Mouse (Mus musculus): ENCODE data around the gene Slc35b2. TPM values are rescaled to one million over a fixed set of nuclear protein-coding genes. Genes with fewer than 3 reads are reported as not detected.

Slc35b2 gene
- 86.5 and 91.1 TPM in 2 replicates for polyA plus RNA-seq (2015; fragmentation: Nextera tagmentation; extraction: Ambion mirVana)

GRCm38 (mm10) chr17:45563655-45564530 is at the start of gene Slc35b2:
Slc35b2 (plus strand) TSS chr17:45563874.
- Histone ChIP-seq H3K27me3 (no peaks in the 10 kb centered on the region), H3K4me1 (replicated peaks) (peaks cover 42% of the 10 kb centered on the region), H3K4me2 (peak within 1 kb of the TSS; percentile 98), H3K9ac (peak within 1 kb of the TSS; percentile 93), H3K9me3 (no peaks in the 10 kb centered on the region), H3K4me3 (peak within 1 kb of the TSS; percentile 77), H3K36me3 (peaks cover 34% of the 10 kb centered on the region), H3K27ac (peak within 1 kb of the TSS; percentile 89)
- under 1% methylated on average over 57 of the region's 61 CpGs for WGBS
- ATAC-seq (ENCODE audit: low FRiP score) = peak; percentile 86

- Histone ChIP-seq H3K4me1 (replicated peaks) (peaks cover 11% of the 10 kb centered on the region; the same call in 1 of the 2 replicates), H3K9ac (no peak overlapping the region), H3K27ac (no peak overlapping the region), H3K4me3 (no peak overlapping the region), H3K4me2 (no peak overlapping the region), H3K9me3 (no peaks in the 10 kb centered on the region), H3K27me3 (no peaks in the 10 kb centered on the region), H3K36me3 (peaks cover 41% of the 10 kb centered on the region)
- 59% methylated on average over 15 of the region's 15 CpGs for WGBS
- ATAC-seq (ENCODE audit: low FRiP score) = no peak
Observed at GRCm38 (mm10) chr17:45515204-45515726, 48.4 kb upstream of the Slc35b2 start.

GRCm38 (mm10) chr17:45515806-45516205 is 47.9 kb upstream of the Slc35b2 start:
- H3K36me3 ChIP-seq = peaks cover 39% of the 10 kb centered on the region
- peaks cover 11% of the 10 kb centered on the region; the same call in 1 of the 2 replicates for H3K4me1 ChIP-seq (replicated peaks)
- WGBS = 94% methylated on average over 10 of the region's 10 CpGs
- H3K4me2 ChIP-seq = no peak overlapping the region
- no peak overlapping the region for H3K4me3 ChIP-seq
- no peaks in the 10 kb centered on the region for H3K27me3 ChIP-seq
- no peak for ATAC-seq (ENCODE audit: low FRiP score)
- no peak overlapping the region for H3K9ac ChIP-seq
- no peak overlapping the region for H3K27ac ChIP-seq
- H3K9me3 ChIP-seq = no peaks in the 10 kb centered on the region

- peaks cover 11% of the 10 kb centered on the region; the same call in 1 of the 2 replicates for H3K4me1 ChIP-seq (replicated peaks)
- H3K4me2 ChIP-seq = no peak overlapping the region
- 53% methylated on average over 8 of the region's 8 CpGs for WGBS
- ATAC-seq (ENCODE audit: low FRiP score) = peak; percentile 29; the same call in 1 of the 2 replicates
- H3K27ac ChIP-seq = no peak overlapping the region
- peaks cover 33% of the 10 kb centered on the region for H3K36me3 ChIP-seq
- H3K27me3 ChIP-seq = no peaks in the 10 kb centered on the region
- H3K9me3 ChIP-seq = no peaks in the 10 kb centered on the region
- no peak overlapping the region for H3K4me3 ChIP-seq
- peak overlapping the region; percentile 36 for H3K9ac ChIP-seq
Observed at GRCm38 (mm10) chr17:45516488-45516887, 47.2 kb upstream of the Slc35b2 start.

- no peak overlapping the region for H3K4me3 ChIP-seq
- H3K4me2 ChIP-seq = no peak overlapping the region
- H3K36me3 ChIP-seq = peaks cover 30% of the 10 kb centered on the region
- H3K4me1 ChIP-seq (replicated peaks) = peaks cover 12% of the 10 kb centered on the region; the same call in 1 of the 2 replicates
- no peak overlapping the region for H3K27ac ChIP-seq
- H3K9ac ChIP-seq = peak overlapping the region; percentile 36; the same call in 1 of the 2 replicates
- peak; percentile 8; the same call in 1 of the 2 replicates for ATAC-seq (ENCODE audit: low FRiP score)
- H3K9me3 ChIP-seq = no peaks in the 10 kb centered on the region
- no peaks in the 10 kb centered on the region for H3K27me3 ChIP-seq
- 93% methylated on average over 21 of the region's 21 CpGs for WGBS
Observed at GRCm38 (mm10) chr17:45517135-45517534, 46.5 kb upstream of the Slc35b2 start.

GRCm38 (mm10) chr17:45517549-45518215 is 46.0 kb upstream of the Slc35b2 start:
- Histone ChIP-seq H3K27ac (no peak overlapping the region), H3K9ac (no peak overlapping the region), H3K4me2 (no peak overlapping the region), H3K27me3 (no peaks in the 10 kb centered on the region), H3K4me3 (no peak overlapping the region), H3K36me3 (peaks cover 30% of the 10 kb centered on the region), H3K4me1 (replicated peaks) (peaks cover 17% of the 10 kb centered on the region), H3K9me3 (no peaks in the 10 kb centered on the region)
- WGBS = 93% methylated on average over 28 of the region's 28 CpGs
- no peak for ATAC-seq (ENCODE audit: low FRiP score)

- no peak for ATAC-seq (ENCODE audit: low FRiP score)
- no peak overlapping the region for H3K4me3 ChIP-seq
- H3K27me3 ChIP-seq = peaks cover 4% of the 10 kb centered on the region
- H3K9me3 ChIP-seq = no peaks in the 10 kb centered on the region
- peak overlapping the region; percentile 24; the same call in 1 of the 2 replicates for H3K9ac ChIP-seq
- H3K4me1 ChIP-seq (replicated peaks) = peaks cover 28% of the 10 kb centered on the region
- peaks cover 30% of the 10 kb centered on the region for H3K36me3 ChIP-seq
- H3K4me2 ChIP-seq = no peak overlapping the region
- H3K27ac ChIP-seq = no peak overlapping the region
- 79% methylated on average over 12 of the region's 12 CpGs for WGBS
Observed at GRCm38 (mm10) chr17:45518766-45519475, 44.8 kb upstream of the Slc35b2 start.

- Histone ChIP-seq H3K9me3 (no peaks in the 10 kb centered on the region), H3K27me3 (peaks cover 16% of the 10 kb centered on the region), H3K27ac (no peak overlapping the region), H3K9ac (no peak overlapping the region), H3K36me3 (peaks cover 30% of the 10 kb centered on the region), H3K4me1 (replicated peaks) (peaks cover 28% of the 10 kb centered on the region), H3K4me3 (no peak overlapping the region), H3K4me2 (no peak overlapping the region)
- 79% methylated on average over 11 of the region's 11 CpGs for WGBS
- ATAC-seq (ENCODE audit: low FRiP score) = no peak
Observed at GRCm38 (mm10) chr17:45520136-45520535, 43.5 kb upstream of the Slc35b2 start.

- H3K27me3 ChIP-seq = peaks cover 35% of the 10 kb centered on the region
Observed at GRCm38 (mm10) chr17:45523263-45523662, 40.4 kb upstream of the Slc35b2 start, which contains the start of gene Tcte1. Tcte1 (plus strand) TSS chr17:45523434.

GRCm38 (mm10) chr17:45524961-45525360 is 38.7 kb upstream of the Slc35b2 start:
- Histone ChIP-seq H3K27me3 (peaks cover 45% of the 10 kb centered on the region), H3K4me2 (no peak overlapping the region), H3K27ac (no peak overlapping the region), H3K36me3 (peaks cover 7% of the 10 kb centered on the region), H3K4me1 (replicated peaks) (peaks cover 17% of the 10 kb centered on the region), H3K9me3 (no peaks in the 10 kb centered on the region), H3K9ac (no peak overlapping the region), H3K4me3 (no peak overlapping the region)
- ATAC-seq (ENCODE audit: low FRiP score) = no peak
- 62% methylated on average over 4 of the region's 4 CpGs for WGBS

More at GRCm38 (mm10) chr17:45523263-45523662, 40.4 kb upstream of the Slc35b2 start, which contains the start of gene Tcte1:
- Histone ChIP-seq H3K4me2 (peak within 1 kb of the TSS; percentile 71), H3K36me3 (peaks cover 21% of the 10 kb centered on the region), H3K27ac (no peak within 1 kb of the TSS), H3K9ac (peak within 1 kb of the TSS; percentile 73), H3K4me1 (replicated peaks) (peaks cover 26% of the 10 kb centered on the region), H3K9me3 (no peaks in the 10 kb centered on the region), H3K4me3 (peak within 1 kb of the TSS; percentile 42)
- peak; percentile 71 for ATAC-seq (ENCODE audit: low FRiP score)
- WGBS = under 1% methylated on average over 21 of the region's 21 CpGs

- Histone ChIP-seq H3K27ac (no peak overlapping the region), H3K27me3 (peaks cover 53% of the 10 kb centered on the region), H3K4me3 (no peak overlapping the region), H3K4me1 (replicated peaks) (peaks cover 17% of the 10 kb centered on the region), H3K9me3 (no peaks in the 10 kb centered on the region), H3K36me3 (no peaks in the 10 kb centered on the region), H3K9ac (no peak overlapping the region), H3K4me2 (no peak overlapping the region)
- WGBS = 23% methylated on average over 5 of the region's 5 CpGs
- ATAC-seq (ENCODE audit: low FRiP score) = no peak
Observed at GRCm38 (mm10) chr17:45526571-45526970, 37.1 kb upstream of the Slc35b2 start.

Measured in hindbrain, embryonic 13.5 days (tissue).